Mouse (Mus musculus) stomach, embryonic 16.5 days (tissue): Measurements from ENCODE around the gene St7. TPM values are rescaled to one million over a fixed set of nuclear protein-coding genes. Genes with fewer than 3 reads are reported as not detected.

Source experiments
- ATAC-seq: fragments of 200-750 bp; cut with Nextera tagmentation; 2 replicates; pipeline ENCODE4 v1.8.0; 2017; ENCODE audit warnings: moderate number of reproducible peaks, moderate TSS enrichment; ENCODE audit not compliant: insufficient read depth, low FRiP score
- H3K27ac ChIP-seq: fragments of 300-500 bp; sonication (generic); 2 replicates; pipeline ENCODE4 v1.5.1; 2014; ENCODE audit warnings: low read length
- H3K27me3 ChIP-seq: fragments of 300-500 bp; sonication (generic); 2 replicates; pipeline ENCODE4 v1.6.1; 2014; ENCODE audit warnings: low read length, control low read depth, mixed read lengths; ENCODE audit not compliant: control insufficient read depth, insufficient read depth
- H3K36me3 ChIP-seq: fragments of 300-500 bp; sonication (generic); 2 replicates; pipeline ENCODE4 v1.6.1; 2014; ENCODE audit warnings: low read length; ENCODE audit not compliant: control insufficient read depth, insufficient read depth
- H3K4me1 ChIP-seq: fragments of 300-500 bp; sonication (generic); 2 replicates; pipeline ENCODE4 v1.6.1; 2014; ENCODE audit warnings: low read length, control low read depth, mixed read lengths; ENCODE audit not compliant: control insufficient read depth, insufficient read depth
- H3K4me2 ChIP-seq: fragments of 300-500 bp; sonication (generic); 2 replicates; pipeline ENCODE4 v1.6.1; 2014; ENCODE audit warnings: low read depth, low read length, mixed read lengths
- H3K4me3 ChIP-seq: fragments of 300-500 bp; sonication (generic); replicated peaks from 2 replicates; pipeline ENCODE4 v1.5.1; 2014; ENCODE audit warnings: mild to moderate bottlenecking, low read length
- H3K9ac ChIP-seq: fragments of 300-500 bp; sonication (generic); 2 replicates; pipeline ENCODE4 v1.6.1; 2014; ENCODE audit warnings: low read length
- H3K9me3 ChIP-seq: fragments of 300-500 bp; sonication (generic); replicated peaks from 2 replicates; pipeline ENCODE4 v1.6.1; 2016; ENCODE audit warnings: low read length, control low read depth; ENCODE audit not compliant: control insufficient read depth
- WGBS: fragments of 180-500 bp; shearing (Covaris S2); extraction: QIAGEN DNeasy Blood & Tissue Kit; methylation state at CpG from one replicate; pipeline ENCODE4 v1.1.7; 2014; 5-methylcytosine and 5-hydroxymethylcytosine counted together
- polyA plus RNA-seq: library from polyadenylated mRNA; unstranded; fragments of >200 nt; fragmentation: Nextera tagmentation; extraction: Ambion mirVana; gene quantifications from 2 replicates; pipeline ENCODE4 v1.2.1, GENCODE M21; 2015

The St7 gene
- polyA plus RNA-seq, 1 experiment from 2014 or later = 21.5 TPM

DNA sequence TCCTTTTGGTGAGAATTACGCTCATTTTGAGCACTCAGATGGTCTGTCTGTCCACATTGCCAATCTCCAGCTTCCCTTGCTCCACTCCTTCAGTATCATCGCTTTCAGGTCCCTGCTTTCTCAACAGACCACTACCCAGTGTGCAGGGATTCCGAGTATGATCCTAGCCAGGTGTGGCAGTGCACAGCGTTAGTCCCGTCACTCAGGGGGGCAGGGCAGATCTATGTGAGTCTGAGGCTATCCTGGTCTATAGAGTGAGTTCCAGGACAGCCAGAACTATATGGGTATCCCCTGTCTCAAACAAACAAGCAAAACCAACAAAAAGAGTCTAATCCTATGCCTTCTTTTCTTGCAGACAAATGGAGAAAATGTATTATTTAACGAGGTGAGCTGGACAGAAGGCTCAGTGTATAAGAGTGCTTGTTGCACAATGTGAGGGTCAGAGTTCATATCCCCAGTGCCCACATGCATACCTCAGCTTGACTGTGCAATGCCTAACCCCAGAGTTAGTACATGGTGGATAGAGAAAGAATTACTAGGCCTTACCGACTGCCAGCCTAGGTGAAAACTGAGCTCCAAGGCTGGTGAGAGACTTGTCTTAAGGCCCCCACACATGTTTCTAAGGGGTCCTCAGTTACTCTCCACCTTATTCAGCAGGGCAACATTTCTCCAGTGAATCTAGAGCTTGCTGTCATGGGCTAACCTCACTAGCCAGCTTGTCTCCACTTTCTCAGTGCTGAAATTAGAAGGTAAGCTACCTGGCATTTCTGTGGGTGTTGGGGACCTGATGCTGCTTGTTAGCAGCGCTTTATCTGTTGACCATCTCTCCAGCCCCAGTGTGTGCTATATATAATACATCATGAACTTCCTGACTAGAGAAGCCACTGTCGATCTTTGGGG is 35.4 kb downstream of the St7 start:
- Histone ChIP-seq H3K36me3 (no peaks in the 10 kb centered on the region), H3K4me2 (no peak overlapping the region), H3K4me3 (no peak overlapping the region), H3K9ac (no peak overlapping the region), H3K4me1 (no peaks in the 10 kb centered on the region), H3K27me3 (no peaks in the 10 kb centered on the region), H3K9me3 (no peaks in the 10 kb centered on the region), H3K27ac (no peak overlapping the region)
- no peak for ATAC-seq
- WGBS = 81% methylated on average over 9 of the region's 9 CpGs

DNA sequence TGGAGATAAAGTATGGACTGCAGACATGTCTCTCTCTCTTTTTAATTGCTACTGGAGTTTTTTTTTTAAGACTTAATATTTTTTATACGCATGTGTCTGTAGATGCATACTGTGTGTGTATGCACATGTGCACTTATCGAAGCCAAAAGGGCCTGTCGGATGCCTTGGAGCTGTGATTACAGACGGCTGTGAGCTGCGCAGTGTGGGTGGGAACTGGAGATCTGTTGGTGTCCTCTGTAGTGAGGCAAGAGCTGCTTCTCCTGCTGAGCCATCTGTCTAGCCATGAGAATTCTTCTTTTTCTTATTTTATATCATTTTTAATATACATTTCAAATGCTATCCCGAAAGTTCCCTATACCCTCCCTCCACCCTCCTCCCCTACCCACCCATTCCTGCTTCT is 37.4 kb downstream of the St7 start:
- WGBS = 70% methylated on average over 6 of the region's 6 CpGs

DNA sequence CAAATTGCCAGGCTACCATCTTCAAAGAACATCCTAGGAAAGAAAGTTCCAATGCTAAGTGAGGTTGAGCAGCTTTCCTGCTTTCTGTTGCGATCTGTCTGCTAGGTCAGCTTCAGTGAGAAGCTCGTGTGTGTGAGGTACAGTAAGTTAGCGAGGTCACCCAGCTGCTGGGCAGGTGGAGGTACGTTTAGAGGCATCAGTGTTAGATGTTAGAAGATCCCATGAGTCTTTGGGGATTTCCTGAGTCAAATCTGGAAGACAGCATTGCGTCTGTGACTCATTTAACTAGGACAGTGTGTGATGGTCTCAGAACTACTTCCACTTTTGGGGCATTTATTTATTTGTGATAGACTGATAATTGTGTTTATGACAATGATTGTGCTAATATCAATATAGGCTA is 39.0 kb downstream of the St7 start:
- no peak overlapping the region for H3K27ac ChIP-seq
- no peak overlapping the region for H3K4me3 ChIP-seq
- H3K4me1 ChIP-seq = 0 out of 2 replicates have a peak, but pooled peaks cover 5% of the 10 kb centered on the region
- no peak overlapping the region for H3K4me2 ChIP-seq
- H3K36me3 ChIP-seq = no peaks in the 10 kb centered on the region
- H3K27me3 ChIP-seq = no peaks in the 10 kb centered on the region
- ATAC-seq = no peak
- H3K9me3 ChIP-seq = no peaks in the 10 kb centered on the region
- WGBS = 64% methylated on average over 5 of the region's 5 CpGs
- H3K9ac ChIP-seq = no peak overlapping the region

More for the DNA sequence above, 37.4 kb downstream of the St7 start:
- no peak overlapping the region for H3K9ac ChIP-seq
- H3K9me3 ChIP-seq = no peaks in the 10 kb centered on the region
- ATAC-seq = no peak
- no peak overlapping the region for H3K4me3 ChIP-seq
- no peaks in the 10 kb centered on the region for H3K27me3 ChIP-seq
- no peaks in the 10 kb centered on the region for H3K36me3 ChIP-seq
- H3K4me1 ChIP-seq = 0 out of 2 replicates have a peak, but pooled peaks cover 5% of the 10 kb centered on the region
- H3K4me2 ChIP-seq = no peak overlapping the region
- H3K27ac ChIP-seq = no peak overlapping the region

DNA sequence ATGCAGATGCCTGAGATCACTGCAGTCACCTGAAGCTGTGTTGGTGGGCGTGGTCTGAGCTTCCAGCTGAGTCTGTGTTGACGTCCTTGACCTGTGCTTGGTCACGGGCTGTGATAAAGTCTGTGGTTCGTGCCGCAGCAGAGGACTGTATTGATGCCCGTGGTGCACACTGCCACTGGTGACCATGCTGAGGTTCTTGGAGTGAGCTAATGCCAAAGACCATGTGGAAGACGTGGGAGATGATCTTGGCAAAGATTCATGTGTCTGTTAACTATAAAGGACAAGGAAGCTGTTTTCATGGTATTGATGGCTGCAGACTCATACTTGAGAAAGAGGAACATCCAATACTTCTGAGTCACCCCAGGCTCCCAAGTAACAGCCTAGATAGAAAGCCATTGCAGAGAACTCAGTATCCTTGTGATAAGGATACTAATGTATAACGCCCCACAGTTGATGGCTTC is 41.2 kb downstream of the St7 start:
- WGBS = 70% methylated on average over 8 of the region's 8 CpGs
- Histone ChIP-seq H3K27ac (no peak overlapping the region), H3K4me1 (0 out of 2 replicates have a peak, but pooled peaks cover 5% of the 10 kb centered on the region), H3K4me3 (no peak overlapping the region), H3K9me3 (no peaks in the 10 kb centered on the region), H3K9ac (no peak overlapping the region), H3K4me2 (no peak overlapping the region), H3K36me3 (no peaks in the 10 kb centered on the region), H3K27me3 (no peaks in the 10 kb centered on the region)
- no peak for ATAC-seq

DNA sequence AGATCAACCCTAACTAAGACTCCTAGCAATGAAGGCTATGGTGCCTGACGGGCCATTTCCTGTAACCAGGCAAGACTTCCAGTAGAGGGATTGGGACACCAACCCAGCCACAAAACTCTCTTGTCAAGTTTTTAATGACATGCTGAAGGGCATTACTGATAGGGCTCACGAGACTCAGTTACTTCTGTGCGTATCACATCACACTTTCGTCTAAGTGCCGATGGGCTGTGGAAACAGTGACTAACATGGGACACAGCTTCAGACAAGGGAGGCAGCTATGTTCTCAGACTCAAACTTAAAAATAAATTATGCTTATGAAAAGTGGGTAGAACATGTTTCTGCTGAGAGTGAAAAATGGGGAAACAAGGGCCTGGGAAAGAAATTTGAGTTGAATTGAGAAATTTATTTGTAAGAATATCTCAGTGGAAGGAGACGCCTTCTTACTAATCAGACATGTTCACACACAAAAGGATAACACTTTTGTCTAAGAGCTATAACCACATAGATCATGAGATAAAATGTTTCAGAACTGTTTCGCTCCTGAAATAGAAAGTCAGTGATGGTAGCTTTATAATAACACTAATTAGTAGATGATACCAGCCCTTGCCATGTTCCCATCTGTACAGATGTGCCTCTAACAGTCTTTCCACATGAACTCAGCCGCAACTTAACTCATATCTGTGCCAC is 44.7 kb downstream of the St7 start:
- 0 out of 2 replicates have a peak, but pooled peaks cover 5% of the 10 kb centered on the region for H3K4me1 ChIP-seq
- no peak overlapping the region for H3K4me3 ChIP-seq
- no peaks in the 10 kb centered on the region for H3K9me3 ChIP-seq
- WGBS = 84% methylated on average over 8 of the region's 8 CpGs
- H3K27ac ChIP-seq = no peak overlapping the region
- H3K36me3 ChIP-seq = no peaks in the 10 kb centered on the region
- ATAC-seq = no peak
- no peaks in the 10 kb centered on the region for H3K27me3 ChIP-seq
- H3K9ac ChIP-seq = no peak overlapping the region
- H3K4me2 ChIP-seq = no peak overlapping the region

DNA sequence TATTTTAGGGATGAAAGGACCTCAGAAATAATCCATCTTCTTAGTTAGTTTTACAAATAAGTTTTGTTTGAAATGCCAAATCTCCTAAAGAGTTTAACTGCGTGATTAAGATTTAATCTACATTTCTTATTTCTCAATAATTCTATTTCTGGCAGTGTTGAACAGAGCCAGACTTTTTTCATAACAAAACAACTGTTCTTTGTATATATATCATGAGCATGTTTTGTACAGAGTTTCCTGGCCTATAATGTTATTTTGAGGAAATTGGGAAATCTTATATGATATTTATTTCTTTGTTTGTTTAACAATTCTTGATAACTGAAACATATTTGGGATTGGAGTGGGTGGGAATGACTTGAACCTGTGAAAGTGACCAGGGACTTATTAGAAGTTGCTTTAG is 47.4 kb downstream of the St7 start:
- Histone ChIP-seq H3K4me2 (no peak overlapping the region), H3K9ac (no peak overlapping the region), H3K27ac (no peak overlapping the region), H3K36me3 (no peaks in the 10 kb centered on the region), H3K9me3 (no peaks in the 10 kb centered on the region), H3K4me3 (no peak overlapping the region), H3K4me1 (no peaks in the 10 kb centered on the region), H3K27me3 (no peaks in the 10 kb centered on the region)
- ATAC-seq = no peak
- 69% methylated on average over 1 of the region's 1 CpGs for WGBS

DNA sequence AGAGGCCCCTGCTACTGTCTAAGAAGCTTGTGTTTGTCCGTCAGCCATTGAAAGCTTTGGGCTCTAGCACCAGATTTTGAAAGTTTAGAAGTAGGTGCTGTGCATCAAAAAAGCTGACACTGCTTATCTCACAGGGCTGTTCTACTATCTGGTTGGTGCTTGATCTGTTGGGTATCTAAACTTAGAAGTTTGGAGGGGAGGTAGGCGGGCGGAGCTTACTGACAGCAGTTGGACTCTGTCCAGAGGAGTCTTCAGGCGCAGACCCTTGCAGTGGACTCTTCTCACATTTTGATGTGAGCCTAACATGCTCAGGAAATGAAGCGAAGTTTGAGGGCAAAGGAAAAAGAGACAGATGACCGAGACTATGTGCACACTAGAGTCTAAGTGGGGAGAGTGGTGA is 48.9 kb downstream of the St7 start:
- Histone ChIP-seq H3K36me3 (no peaks in the 10 kb centered on the region), H3K27me3 (no peaks in the 10 kb centered on the region), H3K4me3 (no peak overlapping the region), H3K4me1 (no peaks in the 10 kb centered on the region), H3K9ac (no peak overlapping the region), H3K4me2 (no peak overlapping the region), H3K27ac (no peak overlapping the region), H3K9me3 (no peaks in the 10 kb centered on the region)
- ATAC-seq = no peak
- 76% methylated on average over 6 of the region's 6 CpGs for WGBS

DNA sequence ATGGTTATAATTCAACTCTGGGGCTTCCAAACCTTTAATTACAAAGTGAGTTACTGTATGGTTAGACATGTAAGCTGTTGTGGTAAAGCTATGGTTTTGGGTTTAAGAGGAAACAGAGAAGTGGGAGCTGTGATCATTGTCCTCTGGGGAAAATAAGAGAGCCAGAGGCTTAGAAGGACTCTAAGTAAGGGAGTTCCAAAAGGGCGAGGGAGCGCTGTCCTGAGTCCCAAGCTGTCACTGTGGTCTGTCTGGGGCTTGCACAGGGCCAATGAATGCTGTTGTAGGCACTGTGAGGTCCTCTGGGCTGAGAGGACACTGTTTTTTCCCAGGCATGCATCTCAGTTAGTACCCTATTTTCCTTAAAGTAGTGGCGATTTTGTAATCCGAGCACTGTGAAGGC is 49.5 kb downstream of the St7 start:
- Histone ChIP-seq H3K9me3 (no peaks in the 10 kb centered on the region), H3K4me2 (no peak overlapping the region), H3K27me3 (no peaks in the 10 kb centered on the region), H3K4me3 (no peak overlapping the region), H3K36me3 (no peaks in the 10 kb centered on the region), H3K27ac (no peak overlapping the region), H3K9ac (no peak overlapping the region), H3K4me1 (no peaks in the 10 kb centered on the region)
- WGBS = 94% methylated on average over 4 of the region's 4 CpGs
- no peak for ATAC-seq

DNA sequence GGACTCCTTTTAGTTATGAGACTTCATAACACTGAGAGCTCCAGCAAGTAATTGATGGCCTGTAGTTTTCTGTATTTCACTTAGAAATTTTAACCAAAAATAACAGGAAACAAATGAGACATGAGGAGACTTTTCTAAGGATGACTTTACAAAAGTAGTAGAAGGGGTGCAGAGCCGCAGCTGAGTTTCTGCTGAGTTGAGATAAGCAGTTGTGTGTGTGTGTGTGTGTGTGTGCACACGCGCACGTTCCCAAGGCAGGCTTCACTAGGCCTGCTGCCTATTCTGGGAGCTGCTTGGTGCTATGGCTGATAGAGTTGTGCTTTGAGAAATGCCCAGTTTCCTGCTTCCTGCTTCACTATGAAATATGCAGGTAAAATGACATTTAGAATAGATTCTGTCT is 50.6 kb downstream of the St7 start:
- no peaks in the 10 kb centered on the region for H3K4me1 ChIP-seq
- no peak overlapping the region for H3K4me2 ChIP-seq
- H3K9me3 ChIP-seq = no peaks in the 10 kb centered on the region
- no peak overlapping the region for H3K4me3 ChIP-seq
- H3K27ac ChIP-seq = no peak overlapping the region
- 70% methylated on average over 4 of the region's 4 CpGs for WGBS
- ATAC-seq = peak; percentile 53; the same call in 1 of the 2 replicates
- no peaks in the 10 kb centered on the region for H3K27me3 ChIP-seq
- H3K36me3 ChIP-seq = no peaks in the 10 kb centered on the region
- no peak overlapping the region for H3K9ac ChIP-seq
